17 mouse cellular contexts compared by ENCODE assay signal in genomic region chr1:97714334-97714868, GRCm38 (mm10).
"Had no signal": no experiment of that assay in that cellular context is flagged by ENCODE, and none has a peak within 500 bp of the region (broad histone marks: within the 10 kb centered on the region; RNA-seq: fewer than 3 reads in every experiment).

No protein-coding gene starts in this region.

- H3K27ac ChIP-seq: liver, embryonic 13.5 days; midbrain, embryonic 12.5 days; neural tube, embryonic 15.5 days; stomach, postnatal 0 days had no signal

- ATAC-seq: midbrain, embryonic 16.5 days had no signal

- DNase-seq: kidney, adult 18-20 months; kidney, adult 9 months; kidney, postnatal 14 days; kidney, postnatal 4 days; layer of hippocampus, adult 9-11 months; liver, embryonic 13.5 days; lung, adult 2 months; lung, postnatal 14 days; lung, postnatal 4 days; right cerebral cortex, postnatal 4 days; thymus, adult 2 months; thymus, postnatal 25 days had no signal

- H3K9ac ChIP-seq: liver, embryonic 13.5 days; midbrain, embryonic 12.5 days; neural tube, embryonic 15.5 days had no signal

- H3K9me3 ChIP-seq: liver, embryonic 13.5 days; midbrain, embryonic 12.5 days; neural tube, embryonic 15.5 days had no signal

- H3K4me1 ChIP-seq: liver, embryonic 13.5 days; midbrain, embryonic 12.5 days; neural tube, embryonic 15.5 days had no signal

- H3K4me2 ChIP-seq: liver, embryonic 13.5 days; midbrain, embryonic 12.5 days; neural tube, embryonic 15.5 days had no signal

- H3K4me3 ChIP-seq: liver, embryonic 13.5 days; midbrain, embryonic 12.5 days; myocyte; neural tube, embryonic 15.5 days had no signal

- H3K27me3 ChIP-seq: liver, embryonic 13.5 days; midbrain, embryonic 12.5 days; neural tube, embryonic 15.5 days had no signal
